Mouse (Mus musculus) neural tube, embryonic 12.5 days (tissue): ENCODE data around the gene Arhgef19. TPM values are rescaled to one million over a fixed set of nuclear protein-coding genes. Genes with fewer than 3 reads are reported as not detected.

ENCODE experiments used
- ATAC-seq: fragments of 200-750 bp; cut with Nextera tagmentation; 2 replicates; pipeline ENCODE4 v1.8.0; 2017; ENCODE audit warnings: low read depth, mild to moderate bottlenecking, moderate TSS enrichment, moderate library complexity; ENCODE audit not compliant: low FRiP score
- H3K27ac ChIP-seq: fragments of 300-500 bp; sonication (generic); 2 replicates; pipeline ENCODE4 v1.5.1; 2016
- H3K27me3 ChIP-seq: fragments of 300-500 bp; sonication (generic); replicated peaks from 2 replicates; pipeline ENCODE4 v1.6.1; 2016; ENCODE audit warnings: mild to moderate bottlenecking
- H3K36me3 ChIP-seq: fragments of 300-500 bp; sonication (generic); 2 replicates; pipeline ENCODE4 v1.6.1; 2016; ENCODE audit warnings: mild to moderate bottlenecking
- H3K4me1 ChIP-seq: fragments of 300-500 bp; sonication (generic); 2 replicates; pipeline ENCODE4 v1.6.1; 2016
- H3K4me2 ChIP-seq: fragments of 300-500 bp; sonication (generic); replicated peaks from 2 replicates; pipeline ENCODE4 v1.6.1; 2016; ENCODE audit warnings: mild to moderate bottlenecking
- H3K4me3 ChIP-seq: fragments of 300-500 bp; sonication (generic); 2 replicates; pipeline ENCODE4 v1.5.1; 2016
- H3K9ac ChIP-seq: fragments of 300-500 bp; sonication (generic); 2 replicates; pipeline ENCODE4 v1.6.1; 2016; ENCODE audit warnings: mild to moderate bottlenecking
- H3K9me3 ChIP-seq: fragments of 300-500 bp; sonication (generic); 2 replicates; pipeline ENCODE4 v1.6.1; 2016; ENCODE audit warnings: mild to moderate bottlenecking
- WGBS: fragments of 180-500 bp; shearing (Covaris S2); methylation state at CpG from one replicate; pipeline ENCODE4 v1.1.7; 2016; 5-methylcytosine and 5-hydroxymethylcytosine counted together
- polyA plus RNA-seq: library from polyadenylated mRNA; unstranded; fragments of >200 nt; fragmentation: Nextera tagmentation; extraction: Ambion mirVana; gene quantifications from 2 replicates; pipeline ENCODE4 v1.2.1, GENCODE M21; 2016

The Arhgef19 gene
- polyA plus RNA-seq, 1 experiment from 2014 or later = 3.1 TPM

GRCm38 (mm10) chr4:141213342-141213741 is 26.0 kb upstream of the Arhgef19 start:
- Histone ChIP-seq H3K9ac (no peak overlapping the region; the same call in 1 of the 2 replicates), H3K4me3 (0 out of 2 replicates have a peak overlapping the region, but pooled peaks have one; percentile 49), H3K4me1 (peaks cover 15% of the 10 kb centered on the region), H3K9me3 (no peaks in the 10 kb centered on the region), H3K36me3 (no peaks in the 10 kb centered on the region), H3K27ac (no peak overlapping the region), H3K27me3 (no peaks in the 10 kb centered on the region), H3K4me2 (peak overlapping the region; percentile 91)
- peak; percentile 30; the same call in 1 of the 2 replicates for ATAC-seq
- WGBS = 23% methylated on average over 2 of the region's 2 CpGs

DNA sequence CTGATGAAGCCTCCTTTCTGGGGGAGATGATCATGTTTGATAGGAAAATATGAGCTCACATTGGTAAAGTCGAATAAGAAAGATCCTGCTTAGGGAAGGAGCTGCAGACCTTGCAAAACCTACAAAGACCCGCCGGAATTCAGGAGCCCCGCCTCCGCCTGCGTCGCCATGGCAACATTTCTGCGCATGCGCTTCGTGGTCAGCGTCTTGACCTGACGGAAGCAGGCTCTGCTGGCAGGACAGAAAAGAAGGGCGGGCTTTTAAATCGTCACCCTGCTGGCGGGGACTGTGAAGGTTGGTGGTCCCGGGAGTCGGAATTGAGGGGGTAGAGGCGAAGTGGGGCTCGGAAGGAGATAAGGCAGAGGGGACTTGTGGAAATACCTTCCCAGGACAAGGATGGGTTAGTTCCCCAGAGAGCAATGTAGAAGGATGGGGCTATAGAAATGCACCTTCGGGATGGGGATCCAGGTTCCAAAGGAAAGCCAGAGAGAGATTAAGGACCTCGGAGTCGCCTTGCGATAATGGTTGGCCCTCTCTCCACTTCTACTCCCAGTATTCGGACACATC is 25.4 kb upstream of the Arhgef19 start, which contains the start of gene Rsg1:
TSS of gene Rsg1 (plus strand) at position 187 of the 567 bp plus-strand sequence.
- peak within 1 kb of the TSS; percentile 91 for H3K4me2 ChIP-seq
- no peaks in the 10 kb centered on the region for H3K36me3 ChIP-seq
- no peak within 1 kb of the TSS for H3K27ac ChIP-seq
- no peaks in the 10 kb centered on the region for H3K27me3 ChIP-seq
- ATAC-seq = peak; percentile 70
- no peaks in the 10 kb centered on the region for H3K9me3 ChIP-seq
- peak within 1 kb of the TSS; percentile 49 for H3K4me3 ChIP-seq
- peaks cover 15% of the 10 kb centered on the region for H3K4me1 ChIP-seq
- WGBS = under 1% methylated on average over 24 of the region's 24 CpGs
- peak within 1 kb of the TSS; percentile 64 for H3K9ac ChIP-seq

DNA sequence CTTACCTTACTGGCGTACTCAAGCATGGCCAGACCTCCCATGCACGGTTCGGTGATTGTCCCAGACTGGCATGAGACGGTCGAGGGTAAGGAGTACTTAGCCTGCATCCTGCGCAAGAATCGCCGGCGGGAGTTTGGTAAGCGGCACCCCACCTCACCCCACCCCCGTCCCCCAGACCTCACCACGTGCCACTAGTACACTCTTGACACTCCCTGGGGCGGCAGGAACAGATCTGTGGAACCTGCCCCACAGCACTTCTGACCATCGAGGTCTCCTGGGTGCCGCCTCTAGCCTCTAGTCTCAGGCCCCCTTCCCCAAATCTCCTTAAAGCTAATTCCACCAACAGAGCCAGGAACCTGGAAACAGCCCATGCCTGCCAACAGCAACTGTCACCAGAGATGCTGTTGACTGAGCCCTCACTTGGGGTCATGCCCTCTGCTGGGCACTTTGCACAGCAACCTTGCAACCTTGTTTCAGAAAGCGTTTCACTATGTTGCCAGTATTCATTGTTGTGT is 24.9 kb upstream of the Arhgef19 start:
- Histone ChIP-seq H3K4me3 (peak overlapping the region; percentile 49), H3K9ac (peak overlapping the region; percentile 64), H3K9me3 (no peaks in the 10 kb centered on the region), H3K36me3 (no peaks in the 10 kb centered on the region), H3K4me2 (peak overlapping the region; percentile 91), H3K27me3 (no peaks in the 10 kb centered on the region), H3K27ac (no peak overlapping the region), H3K4me1 (peaks cover 15% of the 10 kb centered on the region)
- 0% methylated on average over 16 of the region's 16 CpGs for WGBS
- peak; percentile 57 for ATAC-seq

GRCm38 (mm10) chr4:141219583-141220213 is 19.6 kb upstream of the Arhgef19 start:
- no peak overlapping the region for H3K27ac ChIP-seq
- peaks cover under 1% of the 10 kb centered on the region for H3K4me1 ChIP-seq
- WGBS = 87% methylated on average over 20 of the region's 20 CpGs
- H3K9ac ChIP-seq = no peak overlapping the region
- H3K4me3 ChIP-seq = no peak overlapping the region
- H3K36me3 ChIP-seq = peaks cover 8% of the 10 kb centered on the region
- no peak overlapping the region for H3K4me2 ChIP-seq
- no peaks in the 10 kb centered on the region for H3K9me3 ChIP-seq
- ATAC-seq = no peak
- H3K27me3 ChIP-seq = no peaks in the 10 kb centered on the region

GRCm38 (mm10) chr4:141221848-141222247 is 17.5 kb upstream of the Arhgef19 start:
- ATAC-seq = no peak
- WGBS = 79% methylated on average over 2 of the region's 2 CpGs
- no peak overlapping the region for H3K4me2 ChIP-seq

DNA sequence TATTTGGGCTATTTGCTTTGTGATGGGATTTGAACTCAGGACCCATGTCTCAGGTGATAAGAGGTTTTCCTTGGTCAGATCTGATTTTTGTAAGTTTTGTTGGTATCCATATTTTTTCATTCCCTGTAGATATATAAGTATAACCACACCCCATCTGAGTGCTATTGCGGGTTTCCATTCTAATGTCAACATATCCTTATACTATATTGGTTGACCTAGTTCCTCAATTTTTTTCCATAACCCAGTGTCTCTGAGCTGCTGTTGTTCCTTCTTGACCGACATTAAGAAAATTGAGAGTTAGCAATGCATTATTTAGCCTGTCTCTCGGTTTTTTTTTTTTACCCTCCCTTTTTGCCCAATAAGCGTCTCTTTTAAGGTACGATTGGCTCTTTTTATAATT is 16.5 kb upstream of the Arhgef19 start:
- H3K36me3 ChIP-seq = peaks cover 8% of the 10 kb centered on the region
- 93% methylated on average over 5 of the region's 5 CpGs for WGBS

More at GRCm38 (mm10) chr4:141221848-141222247, 17.5 kb upstream of the Arhgef19 start:
- Histone ChIP-seq H3K27me3 (no peaks in the 10 kb centered on the region), H3K4me3 (no peak overlapping the region), H3K36me3 (peaks cover 8% of the 10 kb centered on the region), H3K4me1 (no peaks in the 10 kb centered on the region), H3K9ac (no peak overlapping the region), H3K9me3 (no peaks in the 10 kb centered on the region), H3K27ac (no peak overlapping the region)

DNA sequence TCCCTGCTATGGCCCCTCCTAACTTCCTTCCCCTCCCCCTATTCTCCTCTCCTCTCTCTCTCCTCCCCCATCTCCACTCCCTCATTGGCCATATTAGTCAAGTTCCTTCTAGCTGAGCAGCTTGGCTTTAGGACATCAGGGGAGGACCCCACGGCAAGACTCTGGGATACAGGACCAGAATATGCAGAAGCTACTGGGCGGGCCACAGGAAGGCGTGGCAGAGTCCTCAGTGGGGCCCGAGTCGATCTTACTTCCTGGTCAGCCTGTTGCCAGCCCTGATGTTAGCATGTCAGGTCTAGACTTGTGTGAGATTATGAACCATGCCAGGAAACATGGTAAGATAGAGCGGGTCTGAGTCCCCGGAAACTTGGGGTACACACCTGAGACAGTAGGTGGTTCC is 10.6 kb upstream of the Arhgef19 start:
- H3K4me1 ChIP-seq = no peaks in the 10 kb centered on the region
- no peak overlapping the region for H3K4me3 ChIP-seq
- no peak for ATAC-seq
- WGBS = 83% methylated on average over 7 of the region's 7 CpGs
- H3K4me2 ChIP-seq = no peak overlapping the region
- 0 out of 2 replicates have a peak, but pooled peaks cover 3% of the 10 kb centered on the region for H3K27me3 ChIP-seq
- H3K27ac ChIP-seq = no peak overlapping the region
- H3K9me3 ChIP-seq = no peaks in the 10 kb centered on the region
- no peak overlapping the region for H3K9ac ChIP-seq
- no peaks in the 10 kb centered on the region for H3K36me3 ChIP-seq

More for the DNA sequence above, 16.5 kb upstream of the Arhgef19 start:
- Histone ChIP-seq H3K9me3 (no peaks in the 10 kb centered on the region), H3K9ac (no peak overlapping the region), H3K4me2 (no peak overlapping the region), H3K27ac (no peak overlapping the region), H3K27me3 (no peaks in the 10 kb centered on the region), H3K4me3 (no peak overlapping the region), H3K4me1 (no peaks in the 10 kb centered on the region)
- no peak for ATAC-seq

DNA sequence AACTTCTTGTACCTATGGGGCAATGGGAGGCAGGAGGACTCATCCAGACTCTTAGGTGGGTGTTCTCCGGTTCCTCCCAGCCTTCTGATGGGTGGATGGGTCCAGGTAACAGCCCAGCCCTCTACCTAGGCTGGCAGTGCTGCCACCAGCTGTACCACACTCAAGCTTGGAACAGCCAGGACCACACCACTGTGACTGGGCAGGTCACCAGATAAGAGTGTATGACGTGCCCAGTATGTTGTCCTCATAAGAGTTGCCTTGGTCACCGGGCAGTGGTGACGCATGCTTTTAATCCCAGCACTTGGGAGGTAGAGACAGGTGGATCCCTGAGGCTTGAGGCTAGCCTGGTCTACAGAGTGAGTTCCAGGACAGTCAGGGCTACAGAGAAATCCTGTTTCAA is 6.1 kb upstream of the Arhgef19 start:
- Histone ChIP-seq H3K9ac (no peak overlapping the region), H3K36me3 (no peaks in the 10 kb centered on the region), H3K4me1 (no peaks in the 10 kb centered on the region), H3K27ac (no peak overlapping the region), H3K4me2 (no peak overlapping the region), H3K4me3 (no peak overlapping the region), H3K27me3 (peaks cover 14% of the 10 kb centered on the region), H3K9me3 (no peaks in the 10 kb centered on the region)
- ATAC-seq = no peak
- 96% methylated on average over 4 of the region's 4 CpGs for WGBS

DNA sequence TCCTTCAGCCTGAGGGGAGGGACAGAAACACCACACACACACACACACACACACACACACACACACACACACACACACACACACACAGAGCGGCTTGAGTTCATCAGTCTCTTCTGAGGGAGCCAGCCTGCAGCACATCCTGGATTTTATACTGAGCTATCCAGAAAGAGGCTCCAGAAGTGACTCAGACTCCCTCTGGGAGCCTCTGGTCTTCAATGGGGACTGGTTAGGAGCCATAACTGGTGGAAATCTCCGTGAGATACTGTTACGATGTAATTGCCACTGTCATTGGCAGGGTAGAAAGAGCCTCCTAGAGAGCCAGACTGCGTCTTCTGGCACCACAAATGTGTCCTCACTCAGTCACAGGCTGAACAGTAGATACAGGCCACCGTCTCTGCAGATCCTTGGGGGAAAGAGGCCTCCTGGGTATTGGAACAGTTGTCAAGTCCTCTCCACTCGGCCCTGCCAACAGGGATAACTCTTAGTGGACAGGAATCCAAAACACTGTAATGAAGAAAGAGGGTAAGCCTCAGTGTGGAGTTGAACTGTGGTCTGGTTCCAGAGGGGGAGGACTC is 3.7 kb upstream of the Arhgef19 start:
- no peak overlapping the region for H3K27ac ChIP-seq
- H3K4me1 ChIP-seq = peaks cover 17% of the 10 kb centered on the region
- no peak overlapping the region for H3K4me3 ChIP-seq
- peaks cover 33% of the 10 kb centered on the region for H3K27me3 ChIP-seq
- no peaks in the 10 kb centered on the region for H3K9me3 ChIP-seq
- no peak overlapping the region for H3K9ac ChIP-seq
- ATAC-seq = no peak
- H3K36me3 ChIP-seq = no peaks in the 10 kb centered on the region
- H3K4me2 ChIP-seq = no peak overlapping the region
- 57% methylated on average over 6 of the region's 6 CpGs for WGBS

DNA sequence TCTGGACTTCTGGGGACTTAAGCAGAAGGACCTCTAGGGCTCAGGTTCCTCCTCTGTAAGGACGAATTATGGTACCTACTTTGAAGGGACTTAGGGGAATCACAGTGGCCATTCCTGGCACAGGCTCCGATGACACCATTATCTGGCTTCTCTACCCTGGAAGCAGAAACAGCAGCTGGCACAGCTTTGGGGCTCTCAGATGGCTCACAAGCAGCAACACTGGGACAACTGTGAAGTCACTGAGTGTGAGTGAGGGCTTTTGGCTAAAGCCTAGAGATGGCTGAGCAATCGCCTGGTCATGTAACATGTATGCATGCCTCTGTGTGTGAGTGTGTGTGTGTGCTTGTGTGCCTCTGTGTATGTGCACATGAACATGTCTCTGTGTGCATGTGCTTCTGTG is 2.4 kb upstream of the Arhgef19 start:
- Histone ChIP-seq H3K4me3 (no peak overlapping the region), H3K27me3 (peaks cover 46% of the 10 kb centered on the region), H3K9me3 (no peaks in the 10 kb centered on the region), H3K27ac (no peak overlapping the region), H3K4me1 (peaks cover 21% of the 10 kb centered on the region), H3K4me2 (no peak overlapping the region), H3K9ac (no peak overlapping the region), H3K36me3 (no peaks in the 10 kb centered on the region)
- 76% methylated on average over 3 of the region's 3 CpGs for WGBS
- no peak for ATAC-seq

DNA sequence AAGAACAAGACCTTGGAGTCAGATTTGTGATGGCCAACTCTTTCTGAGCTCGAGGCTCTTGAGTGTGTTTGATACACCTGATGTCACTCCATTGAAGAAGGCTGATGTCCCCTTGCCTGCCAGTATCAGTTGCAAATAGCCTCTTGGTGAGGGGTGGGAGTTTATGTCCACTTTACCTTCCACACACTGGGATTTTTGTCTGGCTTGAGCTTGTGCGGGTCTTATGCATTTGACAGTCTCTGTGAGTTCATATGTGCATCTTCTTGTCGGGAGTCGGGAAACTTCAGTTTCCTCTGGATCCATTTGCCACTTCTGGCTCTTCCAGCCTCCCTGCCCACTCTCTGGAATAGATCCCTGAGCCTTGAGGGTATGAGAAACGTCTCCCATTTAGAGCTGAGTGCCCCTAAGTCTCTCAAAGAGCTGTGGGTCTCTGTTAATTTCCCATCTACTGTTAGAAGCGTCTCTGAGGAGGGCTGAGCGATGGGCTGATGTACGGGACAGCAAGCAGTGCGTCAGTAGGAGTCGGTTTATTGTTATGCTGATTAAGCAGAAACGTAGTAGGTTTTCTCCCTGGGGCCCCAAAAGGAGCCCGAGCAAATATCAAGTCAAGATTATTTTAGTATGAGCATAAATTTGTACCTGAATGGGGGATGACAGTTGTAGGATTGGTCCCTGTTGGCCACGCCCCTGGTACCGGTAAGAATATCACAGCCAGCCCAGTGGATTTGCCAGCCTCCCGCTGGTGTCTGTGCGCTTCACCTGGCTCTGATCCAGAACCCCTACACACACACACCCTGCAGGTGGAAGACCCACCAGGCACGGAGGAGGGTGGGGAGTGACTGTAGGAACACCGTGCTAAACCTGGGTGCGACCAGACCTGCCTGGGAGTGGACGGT is 559 bp upstream of the Arhgef19 start:
- Histone ChIP-seq H3K27ac (no peak overlapping the region), H3K4me3 (peak overlapping the region; percentile 31), H3K27me3 (peaks cover 65% of the 10 kb centered on the region), H3K9ac (peak overlapping the region; percentile 33; the same call in 1 of the 2 replicates), H3K36me3 (no peaks in the 10 kb centered on the region), H3K9me3 (no peaks in the 10 kb centered on the region), H3K4me2 (peak overlapping the region; percentile 65), H3K4me1 (peaks cover 29% of the 10 kb centered on the region)
- ATAC-seq = no peak; the same call in 1 of the 2 replicates
- WGBS = 4% methylated on average over 20 of the region's 20 CpGs
